Mouse (Mus musculus): ENCODE data around the gene Rrnad1.

Rrnad1 gene

DNA sequence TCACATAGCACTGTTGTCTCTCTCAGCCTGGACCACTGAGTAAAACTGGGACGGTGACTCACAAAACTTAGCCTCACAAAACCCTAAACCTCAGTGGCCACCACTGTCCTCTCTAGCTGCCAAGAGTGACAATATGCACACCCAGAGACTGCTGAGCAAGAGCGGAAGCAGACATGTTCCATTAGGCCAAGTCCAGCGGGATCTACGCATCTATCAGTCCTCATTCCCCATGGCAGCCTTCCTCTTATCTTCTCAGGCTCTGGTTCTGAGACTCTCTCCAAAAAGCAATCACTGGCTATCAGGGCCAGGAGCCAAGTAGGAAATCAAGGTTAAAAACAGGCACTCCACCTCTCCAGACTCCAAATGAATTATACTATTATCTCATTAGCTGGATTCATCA, 52.8 kb downstream of the Rrnad1 start:
- DNase-seq, result no peak
